19 mouse cellular contexts compared by ENCODE assay signal in the genomic region with DNA sequence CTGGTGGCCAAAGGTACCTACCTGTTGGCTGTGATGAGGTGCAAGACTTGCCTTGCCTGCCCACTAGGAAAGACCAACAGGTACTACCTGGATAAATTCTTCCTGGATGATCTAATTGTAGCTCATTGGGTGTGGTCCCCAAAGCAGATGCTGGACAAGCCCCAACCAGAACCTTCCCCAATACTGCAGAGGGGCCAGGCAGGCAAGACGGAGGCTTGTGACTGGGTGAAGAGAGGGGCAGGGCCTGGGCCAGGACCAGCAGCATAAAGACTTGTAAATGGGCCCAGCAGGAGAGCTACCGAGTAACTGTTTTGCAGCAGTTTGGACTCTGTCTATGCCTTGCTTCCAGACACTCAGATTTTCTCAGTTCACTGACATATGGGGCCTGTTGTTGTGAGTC. TPM values are rescaled to one million over a fixed set of nuclear protein-coding genes. Genes with fewer than 3 reads are reported as not detected.
A peak's percentile ranks its signal among the peaks of the same experiment; 100 is the strongest.
DNase-seq lines count a peak whose midpoint lies in the region; ATAC-seq and TF ChIP-seq lines count a peak whose summit lies in the region.
"Had no signal": no experiment of that assay in that cellular context is flagged by ENCODE, and none has a peak within 500 bp of the region (broad histone marks: within the 10 kb centered on the region; RNA-seq: fewer than 3 reads in every experiment).

No protein-coding gene starts in this region.

- no peak for TF ChIP-seq POLR2A in ES-Bruce4 (IDR thresholded peaks at IDR 0.05; ENCODE audit: insufficient read depth, low read length)

- no peak for TF ChIP-seq CTCF in ES-Bruce4 (IDR thresholded peaks at IDR 0.05; ENCODE audit: low read depth, low read length)

- 0 out of 2 replicates have a peak, but pooled peaks have one; percentile 64 for TF ChIP-seq EP300 in ES-Bruce4 (IDR thresholded peaks at IDR 0.05; ENCODE audit: insufficient read depth, low read depth, low read length)

- no peak overlapping the region for H3K27ac ChIP-seq in hindbrain, embryonic 10.5 days
- H3K27ac ChIP-seq in hindbrain, embryonic 16.5 days (ENCODE audit: low read depth, low read length) = no peak overlapping the region
- H3K27ac ChIP-seq in midbrain, embryonic 10.5 days (replicated peaks) = no peak overlapping the region
- H3K27ac ChIP-seq in midbrain, embryonic 11.5 days (ENCODE audit: low read depth, low read length) = no peak overlapping the region
- peak overlapping the region; percentile 60 for H3K27ac ChIP-seq in ES-Bruce4 (ENCODE audit: insufficient read depth, low read length)
- H3K27ac ChIP-seq in embryonic facial prominence, embryonic 14.5 days (replicated peaks; ENCODE audit: low read depth, low read length) = no peak overlapping the region
- no peak overlapping the region for H3K27ac ChIP-seq in intestine, embryonic 15.5 days
- H3K27ac ChIP-seq: limb, embryonic 13.5 days; macrophage had no signal

- no peaks in the 10 kb centered on the region for H3K9me3 ChIP-seq in hindbrain, embryonic 10.5 days
- H3K9me3 ChIP-seq in hindbrain, embryonic 16.5 days (ENCODE audit: control insufficient read depth, low read length) = no peaks in the 10 kb centered on the region
- H3K9me3 ChIP-seq in midbrain, embryonic 10.5 days (replicated peaks) = no peaks in the 10 kb centered on the region
- H3K9me3 ChIP-seq in midbrain, embryonic 11.5 days (ENCODE audit: control insufficient read depth, low read length) = no peaks in the 10 kb centered on the region
- no peaks in the 10 kb centered on the region for H3K9me3 ChIP-seq in ES-Bruce4 (replicated peaks; ENCODE audit: control insufficient read depth, insufficient read depth, low read length, poor library complexity, severe bottlenecking)
- H3K9me3 ChIP-seq in embryonic facial prominence, embryonic 14.5 days (ENCODE audit: control insufficient read depth, low read length) = no peaks in the 10 kb centered on the region
- no peaks in the 10 kb centered on the region for H3K9me3 ChIP-seq in intestine, embryonic 15.5 days
- H3K9me3 ChIP-seq: limb, embryonic 13.5 days had no signal

- no peak for ATAC-seq in hindbrain, embryonic 16.5 days
- no peak for ATAC-seq in midbrain, embryonic 11.5 days (ENCODE audit: low FRiP score)
- ATAC-seq in embryonic facial prominence, embryonic 14.5 days (ENCODE audit: low read depth) = no peak
- ATAC-seq in intestine, embryonic 15.5 days = no peak

- peaks cover 42% of the 10 kb centered on the region for H3K4me1 ChIP-seq in hindbrain, embryonic 10.5 days (replicated peaks)
- peaks cover 12% of the 10 kb centered on the region for H3K4me1 ChIP-seq in hindbrain, embryonic 16.5 days (ENCODE audit: control insufficient read depth, insufficient read depth, low read depth, low read length)
- H3K4me1 ChIP-seq in midbrain, embryonic 10.5 days = peaks cover 41% of the 10 kb centered on the region
- H3K4me1 ChIP-seq in midbrain, embryonic 11.5 days (ENCODE audit: control insufficient read depth, insufficient read depth, low read length) = peaks cover 9% of the 10 kb centered on the region
- peaks cover 5% of the 10 kb centered on the region for H3K4me1 ChIP-seq in ES-Bruce4 (ENCODE audit: control insufficient read depth, insufficient read depth, low read length)
- peaks cover 8% of the 10 kb centered on the region; the same call in 1 of the 2 replicates for H3K4me1 ChIP-seq in embryonic facial prominence, embryonic 14.5 days (ENCODE audit: control insufficient read depth, insufficient read depth, low read length)
- peaks cover 21% of the 10 kb centered on the region for H3K4me1 ChIP-seq in intestine, embryonic 15.5 days (replicated peaks)

- H3K4me2 ChIP-seq in hindbrain, embryonic 16.5 days (ENCODE audit: low read length) = no peak overlapping the region; the same call in 1 of the 2 replicates
- no peak overlapping the region for H3K4me2 ChIP-seq in midbrain, embryonic 11.5 days
- H3K4me2 ChIP-seq in embryonic facial prominence, embryonic 14.5 days (ENCODE audit: low read depth, low read length) = peak overlapping the region; percentile 83; the same call in 1 of the 2 replicates
- H3K4me2 ChIP-seq in intestine, embryonic 15.5 days (replicated peaks) = no peak overlapping the region

- no peak for DNase-seq in hindbrain, embryonic 10.5 days (ENCODE audit: low spot score)
- DNase-seq in midbrain, embryonic 10.5 days (ENCODE audit: low spot score) = no peak
- no peak for DNase-seq in midbrain, embryonic 11.5 days (ENCODE audit: low spot score, missing footprints)
- peak; percentile 32 for DNase-seq in embryonic facial prominence, embryonic 14.5 days (ENCODE audit: low spot score)
- DNase-seq in layer of hippocampus, postnatal 14 days (ENCODE audit: low spot score in 2 of 2) = no peak
- DNase-seq: adrenal gland, postnatal 25 days; B cell, adult 2 months; cerebellum, adult 9-11 months; heart, postnatal 36 days; right cerebral cortex, postnatal 14 days had no signal

- 26% methylated on average over 2 of the region's 2 CpGs for WGBS in hindbrain, embryonic 10.5 days
- WGBS in hindbrain, embryonic 16.5 days = 41% methylated on average over 2 of the region's 2 CpGs
- WGBS in midbrain, embryonic 10.5 days = 24% methylated on average over 2 of the region's 2 CpGs
- WGBS in midbrain, embryonic 11.5 days = 29% methylated on average over 2 of the region's 2 CpGs
- 20% methylated on average over 1 of the region's 2 CpGs for WGBS in embryonic facial prominence, embryonic 14.5 days
- WGBS in intestine, embryonic 15.5 days = 54% methylated on average over 2 of the region's 2 CpGs

- peaks cover 78% of the 10 kb centered on the region for H3K27me3 ChIP-seq in hindbrain, embryonic 10.5 days (ENCODE audit: insufficient read depth, poor library complexity, severe bottlenecking)
- peaks cover 19% of the 10 kb centered on the region; the same call in 1 of the 2 replicates for H3K27me3 ChIP-seq in hindbrain, embryonic 16.5 days (replicated peaks; ENCODE audit: control insufficient read depth, insufficient read depth, low read length)
- H3K27me3 ChIP-seq in midbrain, embryonic 10.5 days (ENCODE audit: low read depth, poor library complexity, severe bottlenecking) = peaks cover 84% of the 10 kb centered on the region
- peaks cover 24% of the 10 kb centered on the region for H3K27me3 ChIP-seq in midbrain, embryonic 11.5 days (ENCODE audit: control insufficient read depth, insufficient read depth, low read length)
- no peaks in the 10 kb centered on the region for H3K27me3 ChIP-seq in ES-Bruce4 (ENCODE audit: control insufficient read depth, insufficient read depth, low read length, poor library complexity, severe bottlenecking)
- peaks cover 46% of the 10 kb centered on the region for H3K27me3 ChIP-seq in embryonic facial prominence, embryonic 14.5 days (replicated peaks; ENCODE audit: control insufficient read depth, insufficient read depth, low read length)
- peaks cover 22% of the 10 kb centered on the region for H3K27me3 ChIP-seq in intestine, embryonic 15.5 days (replicated peaks)

- peak overlapping the region; percentile 64; the same call in 1 of the 2 replicates for H3K4me3 ChIP-seq in hindbrain, embryonic 10.5 days
- H3K4me3 ChIP-seq in hindbrain, embryonic 16.5 days (ENCODE audit: low read length) = no peak overlapping the region
- 0 out of 2 replicates have a peak overlapping the region, but pooled peaks have one; percentile 74 for H3K4me3 ChIP-seq in midbrain, embryonic 10.5 days
- no peak overlapping the region for H3K4me3 ChIP-seq in midbrain, embryonic 11.5 days (ENCODE audit: low read depth, low read length)
- H3K4me3 ChIP-seq in ES-Bruce4 (ENCODE audit: low read depth, low read length) = peak overlapping the region; percentile 60; the same call in 1 of the 2 replicates
- H3K4me3 ChIP-seq in embryonic facial prominence, embryonic 14.5 days (ENCODE audit: low read depth, low read length) = no peak overlapping the region
- H3K4me3 ChIP-seq in intestine, embryonic 15.5 days (replicated peaks) = no peak overlapping the region
- H3K4me3 ChIP-seq: erythroblast, embryonic 14.5 days; myocyte had no signal

- no peak overlapping the region for H3K9ac ChIP-seq in hindbrain, embryonic 16.5 days (ENCODE audit: low read depth, low read length)
- H3K9ac ChIP-seq in midbrain, embryonic 11.5 days (ENCODE audit: low read length) = no peak overlapping the region
- no peak overlapping the region for H3K9ac ChIP-seq in ES-Bruce4 (ENCODE audit: low read depth, poor library complexity, severe bottlenecking)
- no peak overlapping the region for H3K9ac ChIP-seq in embryonic facial prominence, embryonic 14.5 days (ENCODE audit: low read depth, low read length)
- no peak overlapping the region for H3K9ac ChIP-seq in intestine, embryonic 15.5 days
- H3K9ac ChIP-seq: limb, embryonic 13.5 days had no signal

- no peaks in the 10 kb centered on the region for H3K36me3 ChIP-seq in hindbrain, embryonic 10.5 days
- no peaks in the 10 kb centered on the region for H3K36me3 ChIP-seq in hindbrain, embryonic 16.5 days (ENCODE audit: control insufficient read depth, insufficient read depth, low read length)
- no peaks in the 10 kb centered on the region for H3K36me3 ChIP-seq in midbrain, embryonic 10.5 days
- no peaks in the 10 kb centered on the region for H3K36me3 ChIP-seq in midbrain, embryonic 11.5 days (ENCODE audit: control insufficient read depth, insufficient read depth, low read length)
- H3K36me3 ChIP-seq in ES-Bruce4 (ENCODE audit: control insufficient read depth, insufficient read depth, low read length, poor library complexity, severe bottlenecking) = no peaks in the 10 kb centered on the region
- H3K36me3 ChIP-seq in embryonic facial prominence, embryonic 14.5 days (ENCODE audit: control insufficient read depth, insufficient read depth, low read length) = no peaks in the 10 kb centered on the region
- no peaks in the 10 kb centered on the region for H3K36me3 ChIP-seq in intestine, embryonic 15.5 days
- H3K36me3 ChIP-seq: limb, embryonic 13.5 days had no signal

RNA-seq across cellular contexts. Expression of gene Slco4a1, which starts 1.6 kb away (rescaled TPM):
- polyA plus RNA-seq in hindbrain, embryonic 10.5 days (2016; fragmentation: Nextera tagmentation; extraction: Ambion mirVana) = 7.6 and 8.7 TPM in 2 replicates
- 2.7 and 3.0 TPM in 2 replicates for polyA plus RNA-seq in hindbrain, embryonic 16.5 days (2015; fragmentation: Nextera tagmentation; extraction: Ambion mirVana)
- 5.3 and 6.7 TPM in 2 replicates for polyA plus RNA-seq in midbrain, embryonic 10.5 days (2016; fragmentation: Nextera tagmentation; extraction: Ambion mirVana)
- 4.9 and 5.5 TPM in 2 replicates for polyA plus RNA-seq in midbrain, embryonic 11.5 days (2014; fragmentation: Nextera tagmentation; extraction: Ambion mirVana)
- polyA plus RNA-seq in ES-Bruce4 (2011; ENCODE audit: insufficient read depth, insufficient read length, low read depth, missing spikeins) = 11.9 and 14.5 TPM in 2 replicates
- 1.4 and 1.9 TPM in 2 replicates for polyA plus RNA-seq in embryonic facial prominence, embryonic 14.5 days (2014; fragmentation: Nextera tagmentation; extraction: Ambion mirVana)
- polyA plus RNA-seq in intestine, embryonic 15.5 days (2015; fragmentation: Nextera tagmentation; extraction: Ambion mirVana) = 2.3 and 2.8 TPM in 2 replicates
- 1 to 10 TPM in 1 of 2 experiments, under 1 TPM in 1; 0.94 to 2.0 TPM for total RNA-seq in layer of hippocampus, postnatal 14 days (2021)
- total RNA-seq: MEL had no signal
- polyA plus RNA-seq: heart, embryonic 11.5 days had no signal

RNA-seq across cellular contexts. Expression of gene Ntsr1, which starts 42.1 kb away (rescaled TPM):
- polyA plus RNA-seq in hindbrain, embryonic 10.5 days (2016; fragmentation: Nextera tagmentation; extraction: Ambion mirVana) = 0.31 and 0.39 TPM in 2 replicates
- 3.6 and 4.1 TPM in 2 replicates for polyA plus RNA-seq in hindbrain, embryonic 16.5 days (2015; fragmentation: Nextera tagmentation; extraction: Ambion mirVana)
- polyA plus RNA-seq in midbrain, embryonic 10.5 days (2016; fragmentation: Nextera tagmentation; extraction: Ambion mirVana) = 0.10 and 0.24 TPM in 2 replicates
- polyA plus RNA-seq in midbrain, embryonic 11.5 days (2014; fragmentation: Nextera tagmentation; extraction: Ambion mirVana) = 0.04 and 0.14 TPM in 2 replicates
- not detected in 2 replicates for polyA plus RNA-seq in ES-Bruce4 (2011; ENCODE audit: insufficient read depth, insufficient read length, low read depth, missing spikeins)
- polyA plus RNA-seq in embryonic facial prominence, embryonic 14.5 days (2014; fragmentation: Nextera tagmentation; extraction: Ambion mirVana) = 0.70 and 1.00 TPM in 2 replicates
- polyA plus RNA-seq in intestine, embryonic 15.5 days (2015; fragmentation: Nextera tagmentation; extraction: Ambion mirVana) = 2.4 and 2.8 TPM in 2 replicates
- 1 to 10 TPM; 7.3 to 7.9 TPM for total RNA-seq in layer of hippocampus, postnatal 14 days (2021)
- total RNA-seq: adrenal gland, postnatal 25 days; heart, postnatal 36 days; MEL had no signal
- polyA plus RNA-seq: erythroblast, embryonic 14.5 days; macrophage; myocyte had no signal

Comparison
In these comparisons a context has a peak if more than half of its experiments do, and no peak if none do; other contexts are left out.
1. H3K4me3 ChIP-seq: peak in hindbrain, embryonic 10.5 days (single experiment), midbrain, embryonic 10.5 days (single experiment) and ES-Bruce4 (single experiment); none in hindbrain, embryonic 16.5 days (single experiment), midbrain, embryonic 11.5 days (single experiment), embryonic facial prominence, embryonic 14.5 days (single experiment) and intestine, embryonic 15.5 days (single experiment).